In genomic region chr11:9048011-9048702, GRCm38 (mm10) we compare ENCODE assay signal across 8 mouse cellular contexts. TPM values are rescaled to one million over a fixed set of nuclear protein-coding genes. Genes with fewer than 3 reads are reported as not detected.
DNase-seq lines count a peak whose midpoint lies in the region; ATAC-seq lines count a peak whose summit lies in the region.

TSS of gene Gm11992 (plus strand) at chr11:9048594.

- no peak within 1 kb of the TSS for H3K27ac ChIP-seq in hindbrain, embryonic 13.5 days

- DNase-seq in WW6 (ENCODE audit: low read depth, low spot score) = peak; percentile 90
- DNase-seq in cerebellum, postnatal 36 days = peak; percentile 58 to 63
- DNase-seq in frontal cortex, postnatal 25 days (ENCODE audit: low spot score in 2 of 2) = peak; percentile 42 to 68
- DNase-seq in layer of hippocampus, postnatal 25 days (ENCODE audit: extremely low spot score in 1 of 2, low spot score in 1 of 2) = peak; percentile 59 to 66
- DNase-seq in lung, postnatal 14 days = peak; percentile 77
- DNase-seq in ovary, postnatal 36 days (ENCODE audit: low spot score) = peak; percentile 82
- DNase-seq in thymus, postnatal 14 days = peak; percentile 76

- peak; percentile 100 for ATAC-seq in hindbrain, embryonic 13.5 days (ENCODE audit: low FRiP score)

- H3K9ac ChIP-seq in hindbrain, embryonic 13.5 days = peak within 1 kb of the TSS; percentile 62

- H3K4me3 ChIP-seq in hindbrain, embryonic 13.5 days = peak within 1 kb of the TSS; percentile 54

- peaks cover 29% of the 10 kb centered on the region for H3K27me3 ChIP-seq in hindbrain, embryonic 13.5 days

- peak within 1 kb of the TSS; percentile 99 for H3K4me2 ChIP-seq in hindbrain, embryonic 13.5 days

- 4% methylated on average over 21 of the region's 21 CpGs for WGBS in hindbrain, embryonic 13.5 days

- no peaks in the 10 kb centered on the region for H3K9me3 ChIP-seq in hindbrain, embryonic 13.5 days

- no peaks in the 10 kb centered on the region for H3K36me3 ChIP-seq in hindbrain, embryonic 13.5 days

- peaks cover 12% of the 10 kb centered on the region for H3K4me1 ChIP-seq in hindbrain, embryonic 13.5 days (replicated peaks)

RNA-seq across cellular contexts. Expression of gene Gm11992, which starts in this region (rescaled TPM):
- polyA plus RNA-seq in hindbrain, embryonic 13.5 days (2015; fragmentation: Nextera tagmentation; extraction: Ambion mirVana) = 0.96 and 1.5 TPM in 2 replicates
- total RNA-seq in layer of hippocampus, postnatal 25 days (2021) = 1 to 10 TPM; 1.2 to 1.3 TPM
